Mouse (Mus musculus): ENCODE data around the gene Myh7b. TPM values are rescaled to one million over a fixed set of nuclear protein-coding genes. Genes with fewer than 3 reads are reported as not detected.

The Myh7b gene
- polyA plus RNA-seq, 1 experiment from 2014 or later = 1.2 TPM

- Histone ChIP-seq H3K27ac (no peak overlapping the region), H3K27me3 (replicated peaks) (no peaks in the 10 kb centered on the region), H3K9me3 (no peaks in the 10 kb centered on the region), H3K36me3 (replicated peaks) (no peaks in the 10 kb centered on the region), H3K4me2 (no peak overlapping the region), H3K4me3 (no peak overlapping the region), H3K9ac (no peak overlapping the region), H3K4me1 (no peaks in the 10 kb centered on the region)
- no peak for ATAC-seq (replicated peaks)
- 72% methylated on average over 8 of the region's 8 CpGs for WGBS
Observed at GRCm38 (mm10) chr2:155681194-155681593, 70.2 kb downstream of the Myh7b start.

- no peak overlapping the region for H3K4me2 ChIP-seq
- no peak overlapping the region for H3K4me3 ChIP-seq
- H3K4me1 ChIP-seq = no peaks in the 10 kb centered on the region
- no peaks in the 10 kb centered on the region for H3K36me3 ChIP-seq (replicated peaks)
- no peak overlapping the region for H3K27ac ChIP-seq
- H3K9ac ChIP-seq = no peak overlapping the region
- ATAC-seq (replicated peaks) = no peak
- WGBS = 94% methylated on average over 2 of the region's 2 CpGs
- H3K27me3 ChIP-seq (replicated peaks) = no peaks in the 10 kb centered on the region
- H3K9me3 ChIP-seq = no peaks in the 10 kb centered on the region
Observed at GRCm38 (mm10) chr2:155681874-155682273, 70.9 kb downstream of the Myh7b start.

GRCm38 (mm10) chr2:155683137-155683536 is 72.1 kb downstream of the Myh7b start:
- Histone ChIP-seq H3K36me3 (replicated peaks) (no peaks in the 10 kb centered on the region), H3K27ac (no peak overlapping the region), H3K27me3 (replicated peaks) (no peaks in the 10 kb centered on the region), H3K9ac (no peak overlapping the region), H3K4me2 (no peak overlapping the region), H3K4me1 (no peaks in the 10 kb centered on the region), H3K9me3 (no peaks in the 10 kb centered on the region), H3K4me3 (no peak overlapping the region)
- WGBS = 73% methylated on average over 3 of the region's 3 CpGs
- ATAC-seq (replicated peaks) = no peak

- ATAC-seq (replicated peaks) = no peak
- Histone ChIP-seq H3K9me3 (no peaks in the 10 kb centered on the region), H3K36me3 (replicated peaks) (no peaks in the 10 kb centered on the region), H3K27me3 (replicated peaks) (no peaks in the 10 kb centered on the region), H3K4me2 (no peak overlapping the region), H3K4me3 (no peak overlapping the region), H3K4me1 (0 out of 2 replicates have a peak, but pooled peaks cover under 1% of the 10 kb centered on the region), H3K27ac (no peak overlapping the region), H3K9ac (no peak overlapping the region)
- WGBS = 96% methylated on average over 5 of the region's 5 CpGs
Observed at GRCm38 (mm10) chr2:155683821-155684220, 72.8 kb downstream of the Myh7b start.

MicroRNA genes within 50 kb of the gene (microRNA counts, 519-probe panel; counts per million panel counts)
- not detected for microRNA mmu-miR-499

Small RNAs within 50 kb of the gene (microRNA-seq; reads per million reads assigned to microRNA genes)
- gene Mir499 = 7.2 reads per million, percentile 28 among the genes with 10 or more reads in this experiment

Other genes with a start within 250 kb of the Myh7b start
- gene Trp53inp2, start 230.2 kb upstream of the Myh7b start, polyA plus RNA-seq (2015; fragmentation: Nextera tagmentation; extraction: Ambion mirVana) = 105 and 114 TPM in 2 replicates
- 26.1 and 28.9 TPM in 2 replicates for gene Ncoa6, start 137.3 kb upstream of the Myh7b start, polyA plus RNA-seq (2015; fragmentation: Nextera tagmentation; extraction: Ambion mirVana)
- 28.0 and 28.9 TPM in 2 replicates for gene Acss2, start 93.3 kb upstream of the Myh7b start, polyA plus RNA-seq (2015; fragmentation: Nextera tagmentation; extraction: Ambion mirVana)
- 79.4 and 81.0 TPM in 2 replicates for gene Ggt7, start 93.0 kb upstream of the Myh7b start, polyA plus RNA-seq (2015; fragmentation: Nextera tagmentation; extraction: Ambion mirVana)
- gene Gss, start 18.4 kb upstream of the Myh7b start, polyA plus RNA-seq (2015; fragmentation: Nextera tagmentation; extraction: Ambion mirVana) = 15.3 and 16.3 TPM in 2 replicates
- 165 and 166 TPM in 2 replicates for gene Trpc4ap, start 81.2 kb downstream of the Myh7b start, polyA plus RNA-seq (2015; fragmentation: Nextera tagmentation; extraction: Ambion mirVana)
- 51.0 and 52.7 TPM in 2 replicates for gene Edem2, start 118.3 kb downstream of the Myh7b start, polyA plus RNA-seq (2015; fragmentation: Nextera tagmentation; extraction: Ambion mirVana)
- gene Gm17581, start 124.7 kb downstream of the Myh7b start, polyA plus RNA-seq (2015; fragmentation: Nextera tagmentation; extraction: Ambion mirVana) = not detected in 2 replicates
- gene Procr, start 139.9 kb downstream of the Myh7b start, polyA plus RNA-seq (2015; fragmentation: Nextera tagmentation; extraction: Ambion mirVana) = 2.3 and 3.2 TPM in 2 replicates
- gene Mmp24, start 164.1 kb downstream of the Myh7b start, polyA plus RNA-seq (2015; fragmentation: Nextera tagmentation; extraction: Ambion mirVana) = 19.3 and 21.6 TPM in 2 replicates
- gene BC029722, start 208.2 kb downstream of the Myh7b start, polyA plus RNA-seq (2015; fragmentation: Nextera tagmentation; extraction: Ambion mirVana) = 39.5 and 40.2 TPM in 2 replicates
- 140 and 156 TPM in 2 replicates for gene Eif6, start 215.7 kb downstream of the Myh7b start, polyA plus RNA-seq (2015; fragmentation: Nextera tagmentation; extraction: Ambion mirVana)
- gene Fam83c, start 223.6 kb downstream of the Myh7b start, polyA plus RNA-seq (2015; fragmentation: Nextera tagmentation; extraction: Ambion mirVana) = 0.54 and 0.60 TPM in 2 replicates